Mouse (Mus musculus) layer of hippocampus, adult 2 months (tissue): ENCODE results near the gene Hyal2. TPM values are rescaled to one million over a fixed set of nuclear protein-coding genes. Genes with fewer than 3 reads are reported as not detected.

Experiments
- DNase-seq, 2 experiments: peaks; one replicate each; pipeline ENCODE4 v3.0.0; 2022; ENCODE audit warnings: low spot score in 2 of 2
- H3K27ac ChIP-seq: fragments of 200-600 bp; 2 replicates; pipeline ENCODE4 v1.8.1; 2022
- H3K4me3 ChIP-seq: fragments of 200-600 bp; 2 replicates; pipeline ENCODE4 v1.8.1; 2022; ENCODE audit warnings: mild to moderate bottlenecking
- CTCF ChIP-seq: fragments of 200-600 bp; conservative IDR thresholded peaks from 2 replicates; pipeline ENCODE4 v1.8.1; 2022; ENCODE audit warnings: antibody characterized with exemption, mild to moderate bottlenecking, moderate library complexity
- total RNA-seq, 2 experiments: library from RNA; stranded (reverse); gene quantifications; 2 replicates each; pipeline ENCODE4 v1.2.3; 2021

Gene Hyal2
- total RNA-seq, 2 experiments from 2014 or later: 11.5 to 16.9 TPM

- no peak overlapping the region for H3K4me3 ChIP-seq
- TF ChIP-seq CTCF: peak; percentile 7; the same call in 1 of the 2 replicates
- DNase-seq: no peak
- no peak overlapping the region for H3K27ac ChIP-seq
Measured at GRCm38 (mm10) chr9:107540420-107540819, 27.3 kb upstream of the Hyal2 start.

GRCm38 (mm10) chr9:107541005-107541404 lies 26.7 kb upstream of the Hyal2 start:
- no peak for TF ChIP-seq CTCF
- Histone ChIP-seq H3K27ac (peak overlapping the region; percentile 88; the same call in 1 of the 2 replicates), H3K4me3 (peak overlapping the region; percentile 70)
- no peak for DNase-seq

GRCm38 (mm10) chr9:107541474-107542351 lies 26.0 kb upstream of the Hyal2 start, which contains the start of the genes Cyb561d2 and Nprl2:
Cyb561d2 (minus strand) TSS chr9:107542193.
Nprl2 (plus strand) TSS chr9:107542226.
- Histone ChIP-seq H3K4me3 (peak within 1 kb of the TSS; percentile 70), H3K27ac (peak within 1 kb of the TSS; percentile 88)
- no peak for TF ChIP-seq CTCF
- DNase-seq: peak; percentile 92 to 96

- Histone ChIP-seq H3K4me3 (peak overlapping the region; percentile 70), H3K27ac (peak overlapping the region; percentile 88)
- no peak for DNase-seq
- no peak for TF ChIP-seq CTCF
Measured at GRCm38 (mm10) chr9:107542352-107542686, 25.4 kb upstream of the Hyal2 start.

GRCm38 (mm10) chr9:107542721-107543120 lies 25.0 kb upstream of the Hyal2 start:
- DNase-seq: no peak
- Histone ChIP-seq H3K4me3 (peak overlapping the region; percentile 70), H3K27ac (peak overlapping the region; percentile 88)
- TF ChIP-seq CTCF: no peak

- no peak for TF ChIP-seq CTCF
- Histone ChIP-seq H3K27ac (no peak overlapping the region), H3K4me3 (no peak overlapping the region)
- DNase-seq: no peak
Measured at GRCm38 (mm10) chr9:107543299-107543698, 24.4 kb upstream of the Hyal2 start.

GRCm38 (mm10) chr9:107544196-107544700 lies 23.5 kb upstream of the Hyal2 start:
- Histone ChIP-seq H3K4me3 (no peak overlapping the region), H3K27ac (no peak overlapping the region)
- TF ChIP-seq CTCF: no peak
- no peak for DNase-seq

GRCm38 (mm10) chr9:107544729-107545128 lies 23.0 kb upstream of the Hyal2 start:
- DNase-seq: no peak
- H3K27ac ChIP-seq: no peak overlapping the region
- no peak overlapping the region for H3K4me3 ChIP-seq
- no peak for TF ChIP-seq CTCF

- Histone ChIP-seq H3K4me3 (no peak overlapping the region), H3K27ac (no peak overlapping the region)
- TF ChIP-seq CTCF: no peak
- no peak for DNase-seq
Measured at GRCm38 (mm10) chr9:107545199-107545598, 22.5 kb upstream of the Hyal2 start.

GRCm38 (mm10) chr9:107545602-107546001 lies 22.1 kb upstream of the Hyal2 start:
- H3K4me3 ChIP-seq: no peak overlapping the region
- TF ChIP-seq CTCF: peak; percentile 96
- H3K27ac ChIP-seq: no peak overlapping the region
- DNase-seq: peak; percentile 65 to 83

GRCm38 (mm10) chr9:107547026-107547425 lies 20.7 kb upstream of the Hyal2 start, which contains the start of gene Zmynd10:
Zmynd10 (plus strand) TSS chr9:107547298.
- no peak for TF ChIP-seq CTCF
- Histone ChIP-seq H3K27ac (peak within 1 kb of the TSS; percentile 73), H3K4me3 (peak within 1 kb of the TSS; percentile 46)
- peak; percentile 82 to 89 for DNase-seq

- no peak for TF ChIP-seq CTCF
- H3K4me3 ChIP-seq: no peak overlapping the region
- no peak overlapping the region for H3K27ac ChIP-seq
- no peak for DNase-seq
Measured at GRCm38 (mm10) chr9:107547957-107548356, 19.8 kb upstream of the Hyal2 start.

GRCm38 (mm10) chr9:107548820-107549219 lies 18.9 kb upstream of the Hyal2 start:
- Histone ChIP-seq H3K27ac (no peak overlapping the region), H3K4me3 (no peak overlapping the region)
- no peak for TF ChIP-seq CTCF
- no peak for DNase-seq
